Mouse (Mus musculus) heart, adult 2 months (tissue): ENCODE results near the gene Ccdc78. TPM values are rescaled to one million over a fixed set of nuclear protein-coding genes. Genes with fewer than 3 reads are reported as not detected.

Experiments used
- DNase-seq, 2 experiments: peaks; one replicate each; pipeline ENCODE4 v3.0.0; 2021
- H3K27ac ChIP-seq: fragments of 200-600 bp; 2 replicates; pipeline ENCODE4 v1.8.1; 2022
- H3K27me3 ChIP-seq: fragments of 200-500 bp; 2 replicates; pipeline ENCODE4 v1.6.1; 2012; ENCODE audit warnings: mild to moderate bottlenecking, low read length, inconsistent platforms, mixed read lengths; ENCODE audit not compliant: control insufficient read depth, insufficient read depth
- H3K36me3 ChIP-seq: fragments of 200-500 bp; 2 replicates; pipeline ENCODE4 v1.6.1; 2012; ENCODE audit warnings: low read length, inconsistent platforms; ENCODE audit not compliant: control insufficient read depth, insufficient read depth
- H3K4me1 ChIP-seq: fragments of 200-500 bp; 2 replicates; pipeline ENCODE4 v1.6.1; 2011; ENCODE audit warnings: low read length; ENCODE audit not compliant: control insufficient read depth, insufficient read depth
- H3K4me3 ChIP-seq: fragments of 200-600 bp; 2 replicates; pipeline ENCODE4 v1.8.1; 2022
- H3K79me2 ChIP-seq: fragments of 200-500 bp; replicated peaks from 2 replicates; pipeline ENCODE4 v1.6.1; 2012; ENCODE audit warnings: mild to moderate bottlenecking, inconsistent platforms, low read length, moderate library complexity, mixed read lengths; ENCODE audit not compliant: control insufficient read depth, insufficient read depth
- H3K9ac ChIP-seq: fragments of 200-500 bp; 2 replicates; pipeline ENCODE4 v1.6.1; 2012; ENCODE audit warnings: low read depth, mild to moderate bottlenecking, control low read depth, inconsistent platforms, low read length, mixed read lengths
- CTCF ChIP-seq: fragments of 200-600 bp; IDR thresholded peaks from 2 replicates; pipeline ENCODE4 v1.8.1; 2022; ENCODE audit warnings: antibody characterized with exemption, mild to moderate bottlenecking, moderate library complexity
- EP300 ChIP-seq: fragments of 200-500 bp; IDR thresholded peaks from 2 replicates; pipeline ENCODE4 v1.6.1; 2011; ENCODE audit warnings: low read depth, low read length, control low read depth; ENCODE audit not compliant: insufficient read depth
- POLR2A ChIP-seq: fragments of 200-500 bp; IDR thresholded peaks from 2 replicates; pipeline ENCODE4 v1.6.1; 2011; ENCODE audit warnings: mild to moderate bottlenecking, low read depth, low read length, control low read depth; ENCODE audit not compliant: insufficient read depth
- WGBS: fragments of 180-500 bp; shearing (Covaris S2); methylation state at CpG from one replicate; pipeline ENCODE4 v1.1.7; 2018; 5-methylcytosine and 5-hydroxymethylcytosine counted together
- intact Hi-C: fragments of 180-260 bp; cut with DNase I; formaldehyde crosslinking; loops from one replicate; pipeline ENCODE4 v1.15.1; 2025
- polyA plus RNA-seq: library from polyadenylated mRNA; depleted of rRNA; stranded (reverse); fragments of >200 nt; gene quantifications from 2 replicates; pipeline ENCODE4 v1.2.3, GENCODE M21; 2012
- total RNA-seq, 2 experiments: library from RNA; stranded (reverse); gene quantifications; 2 replicates each; pipeline ENCODE4 v1.2.3; 2021

Gene Ccdc78
- total and polyA plus RNA-seq, 3 experiments, result 1.1 TPM; not detected in 2

DNA sequence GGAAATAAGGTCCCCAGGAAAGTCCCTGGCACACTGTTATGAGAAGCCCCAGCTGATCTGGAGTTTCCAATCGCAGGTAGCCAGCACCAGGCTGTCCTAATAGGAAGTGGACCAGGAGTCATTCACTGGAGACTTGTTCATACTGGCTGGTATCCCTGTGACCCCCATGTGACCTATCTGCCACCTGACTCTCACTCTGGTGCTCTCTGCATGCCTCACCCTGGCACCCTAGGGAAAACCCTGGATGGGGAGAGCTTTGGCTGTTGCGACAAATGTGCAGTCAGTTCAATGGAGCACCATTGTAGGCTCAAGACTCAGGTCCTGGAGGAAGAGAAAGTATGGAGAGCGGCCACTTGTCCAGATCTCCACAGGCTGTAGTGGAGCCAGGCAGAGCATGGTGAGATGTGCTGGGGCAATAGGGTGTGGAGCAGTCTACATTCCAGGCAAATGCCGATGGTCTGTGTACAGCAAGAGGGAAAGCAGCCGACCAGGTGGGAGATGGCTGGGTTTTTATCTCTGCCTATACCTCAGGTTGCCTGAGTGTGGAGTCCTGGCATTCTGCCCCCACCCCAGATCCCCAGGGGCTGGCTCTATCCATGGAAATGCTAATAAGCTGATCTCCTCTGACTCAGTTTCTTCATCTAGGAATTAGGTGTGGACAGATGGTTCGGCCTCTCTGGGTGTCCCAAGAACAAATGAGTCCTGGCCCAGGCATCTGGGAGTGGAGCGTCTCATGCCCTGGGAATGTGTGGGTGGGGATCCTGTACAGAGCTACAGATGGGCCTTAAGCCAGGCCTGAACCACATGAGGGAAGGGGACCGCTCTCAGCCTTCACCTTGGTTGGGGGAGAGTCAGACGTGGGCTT is 29.8 kb upstream of the Ccdc78 start:
- peak in 1 of 2 experiments; percentile 20 for DNase-seq
- no peaks in the 10 kb centered on the region for H3K4me1 ChIP-seq
- no peak overlapping the region for H3K9ac ChIP-seq
- intact Hi-C loops, result no loop called here
- H3K4me3 ChIP-seq, result no peak overlapping the region
- WGBS, result 56% methylated on average over 9 of the region's 9 CpGs
- H3K27me3 ChIP-seq, result no peaks in the 10 kb centered on the region
- TF ChIP-seq CTCF, result no peak
- no peak for TF ChIP-seq EP300
- no peak for TF ChIP-seq POLR2A
- H3K27ac ChIP-seq, result no peak overlapping the region
- no peaks in the 10 kb centered on the region for H3K36me3 ChIP-seq
- H3K79me2 ChIP-seq, result no peaks in the 10 kb centered on the region

DNA sequence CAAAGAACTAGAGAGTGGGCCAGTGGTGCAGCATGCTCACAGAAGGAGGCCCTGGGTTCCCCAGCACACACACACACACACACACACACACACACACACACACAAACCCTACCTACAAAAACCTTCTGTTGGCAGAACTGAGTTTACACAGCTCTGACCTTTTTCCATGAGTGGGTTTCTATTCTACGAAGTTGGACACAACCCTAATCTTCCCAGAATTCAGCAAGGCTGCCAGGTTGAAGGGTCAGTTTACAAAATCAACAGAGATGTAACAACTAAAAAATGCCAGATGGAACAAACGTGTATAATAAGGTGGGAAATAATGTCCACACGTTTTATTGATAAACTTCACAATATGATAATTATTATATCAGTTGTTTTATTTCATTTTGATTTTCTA is 28.7 kb upstream of the Ccdc78 start:
- Histone ChIP-seq H3K79me2 (no peaks in the 10 kb centered on the region), H3K9ac (no peak overlapping the region), H3K4me3 (no peak overlapping the region), H3K27ac (no peak overlapping the region), H3K27me3 (no peaks in the 10 kb centered on the region), H3K4me1 (no peaks in the 10 kb centered on the region), H3K36me3 (no peaks in the 10 kb centered on the region)
- DNase-seq, result no peak
- intact Hi-C loops, result no loop called here
- 52% methylated on average over 3 of the region's 3 CpGs for WGBS
- TF ChIP-seq POLR2A (no peak), EP300 (no peak), CTCF (no peak)

DNA sequence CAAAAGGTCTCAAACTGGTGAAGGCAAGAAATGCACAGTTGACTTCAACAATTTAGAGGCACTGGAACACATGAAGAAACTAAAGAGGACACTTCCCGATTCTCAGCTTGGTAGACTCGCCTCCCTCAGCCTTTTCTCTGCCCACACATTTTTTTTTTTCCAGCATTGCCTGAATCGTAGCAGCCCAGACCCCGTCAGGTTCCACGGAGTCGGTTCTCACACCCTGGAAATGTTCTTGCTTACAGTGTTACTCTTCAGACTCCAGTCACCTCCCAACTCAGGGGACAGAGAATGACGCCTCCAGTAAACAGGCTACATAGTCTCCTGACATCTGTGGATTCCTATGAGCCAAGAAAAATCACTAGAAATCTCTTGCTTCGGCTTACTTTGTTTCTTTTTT is 26.2 kb upstream of the Ccdc78 start:
- H3K4me1 ChIP-seq, result no peaks in the 10 kb centered on the region
- H3K79me2 ChIP-seq, result no peaks in the 10 kb centered on the region
- no peaks in the 10 kb centered on the region for H3K27me3 ChIP-seq
- intact Hi-C loops, result no loop called here
- TF ChIP-seq EP300, result no peak
- no peak for TF ChIP-seq POLR2A
- no peak for TF ChIP-seq CTCF
- H3K9ac ChIP-seq, result no peak overlapping the region
- no peak overlapping the region for H3K27ac ChIP-seq
- H3K36me3 ChIP-seq, result no peaks in the 10 kb centered on the region
- WGBS, result 64% methylated on average over 8 of the region's 8 CpGs
- no peak overlapping the region for H3K4me3 ChIP-seq
- no peak for DNase-seq

DNA sequence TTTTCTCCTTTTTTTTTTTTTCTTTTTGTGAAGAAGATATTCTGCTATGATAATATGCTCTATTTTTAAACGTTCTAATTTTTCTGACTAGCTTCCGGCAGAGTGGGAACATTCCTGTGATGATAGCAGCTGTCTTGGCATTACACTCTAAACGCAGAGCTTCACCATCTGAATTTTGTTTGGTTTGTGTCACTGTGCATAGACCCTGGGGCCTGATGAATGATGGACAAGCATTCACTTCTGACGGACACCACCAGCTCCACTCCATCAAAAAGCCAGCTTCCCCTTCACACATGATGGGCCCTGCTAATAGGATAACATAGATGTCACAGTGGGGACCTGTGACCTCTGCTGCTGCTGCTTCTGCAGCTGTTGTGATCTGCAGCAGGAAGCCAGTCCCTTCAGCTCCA is 24.8 kb upstream of the Ccdc78 start:
- Histone ChIP-seq H3K4me1 (no peaks in the 10 kb centered on the region), H3K9ac (no peak overlapping the region), H3K79me2 (no peaks in the 10 kb centered on the region), H3K36me3 (no peaks in the 10 kb centered on the region), H3K4me3 (no peak overlapping the region), H3K27me3 (no peaks in the 10 kb centered on the region), H3K27ac (no peak overlapping the region; the same call in 1 of the 2 replicates)
- intact Hi-C loops, result no loop called here
- no peak for DNase-seq
- 18% methylated on average over 4 of the region's 4 CpGs for WGBS
- TF ChIP-seq EP300 (no peak), POLR2A (no peak), CTCF (no peak)

DNA sequence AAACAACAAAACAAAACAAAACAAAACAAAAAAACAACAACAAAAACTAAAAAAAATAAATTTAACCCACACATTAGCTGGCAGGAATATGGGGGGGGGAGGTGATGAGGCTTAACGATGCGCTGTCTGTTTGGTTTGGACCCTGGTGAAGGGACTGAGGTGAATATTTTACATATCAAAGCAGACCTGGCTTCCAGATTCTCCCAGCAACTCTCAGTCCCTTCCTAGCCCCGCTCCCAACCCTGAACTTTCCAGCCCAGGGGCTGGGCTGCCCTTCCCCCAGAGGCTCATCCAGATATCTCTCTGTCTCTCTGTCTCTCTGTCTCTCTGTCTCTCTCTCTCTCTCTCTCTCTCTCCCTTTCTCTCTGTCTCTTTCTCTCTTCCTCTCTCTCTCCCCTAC is 23.8 kb upstream of the Ccdc78 start:
- TF ChIP-seq POLR2A (no peak), CTCF (no peak), EP300 (no peak)
- H3K27me3 ChIP-seq, result no peaks in the 10 kb centered on the region
- intact Hi-C loops, result no loop called here
- no peaks in the 10 kb centered on the region for H3K79me2 ChIP-seq
- 61% methylated on average over 3 of the region's 3 CpGs for WGBS
- no peak overlapping the region for H3K4me3 ChIP-seq
- H3K4me1 ChIP-seq, result no peaks in the 10 kb centered on the region
- H3K27ac ChIP-seq, result no peak overlapping the region
- DNase-seq, result no peak
- no peak overlapping the region for H3K9ac ChIP-seq
- H3K36me3 ChIP-seq, result no peaks in the 10 kb centered on the region

DNA sequence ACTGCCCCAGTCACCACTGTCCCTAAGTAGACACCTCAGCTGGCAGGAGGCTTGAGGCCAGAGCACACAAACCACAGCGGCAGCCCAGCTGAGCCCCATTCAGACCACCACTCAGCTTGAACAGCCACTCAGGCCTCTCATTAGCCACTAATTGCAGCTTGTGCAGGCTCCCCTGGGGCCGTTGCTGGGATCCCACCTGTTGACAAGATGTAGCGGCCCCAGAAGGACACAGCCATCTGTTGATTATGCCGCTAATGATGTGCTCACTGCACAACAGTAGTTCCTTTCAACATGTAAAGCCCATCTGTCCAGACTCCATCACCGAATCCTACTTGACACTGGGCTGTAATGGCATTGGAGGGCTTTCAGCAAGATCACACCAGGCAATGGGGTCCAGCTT is 20.5 kb upstream of the Ccdc78 start:
- no peak overlapping the region for H3K4me3 ChIP-seq
- TF ChIP-seq EP300, result no peak
- H3K36me3 ChIP-seq, result no peaks in the 10 kb centered on the region
- H3K79me2 ChIP-seq, result no peaks in the 10 kb centered on the region
- H3K9ac ChIP-seq, result no peak overlapping the region
- H3K27me3 ChIP-seq, result no peaks in the 10 kb centered on the region
- 64% methylated on average over 5 of the region's 5 CpGs for WGBS
- H3K4me1 ChIP-seq, result no peaks in the 10 kb centered on the region
- intact Hi-C loops, result no loop called here
- H3K27ac ChIP-seq, result no peak overlapping the region
- DNase-seq, result no peak
